Mouse (Mus musculus): ENCODE measurements around the gene Gstp1.
A peak's percentile ranks its signal among the peaks of the same experiment; 100 is the strongest.

Gstp1 gene

GRCm38 (mm10) chr19:4000119-4000900 lies 37.5 kb downstream of the Gstp1 start, which contains the start of the genes Nudt8 and Gm49405:
TSS of gene Nudt8 (plus strand) at chr19:4000580.
TSS of gene Gm49405 (plus strand) at chr19:4000626.
- peak; percentile 98 for DNase-seq (ENCODE audit: low read depth)

- no peak for DNase-seq (ENCODE audit: low read depth)
These were observed 38.6 kb downstream of the Gstp1 start for GRCm38 (mm10) chr19:3999121-3999730.

- no peak for DNase-seq (ENCODE audit: low read depth)
These were observed 39.5 kb downstream of the Gstp1 start for GRCm38 (mm10) chr19:3998335-3998734.

GRCm38 (mm10) chr19:3997231-3997630 lies 40.6 kb downstream of the Gstp1 start:
- DNase-seq (ENCODE audit: low read depth), result no peak

GRCm38 (mm10) chr19:3996747-3997146 lies 41.0 kb downstream of the Gstp1 start:
- no peak for DNase-seq (ENCODE audit: low read depth)

GRCm38 (mm10) chr19:3996106-3996505 lies 41.7 kb downstream of the Gstp1 start:
- DNase-seq (ENCODE audit: low read depth), result no peak

GRCm38 (mm10) chr19:3995505-3995904 lies 42.3 kb downstream of the Gstp1 start:
- DNase-seq (ENCODE audit: low read depth), result no peak

GRCm38 (mm10) chr19:3994932-3995331 lies 42.9 kb downstream of the Gstp1 start:
- DNase-seq (ENCODE audit: low read depth), result no peak

- DNase-seq (ENCODE audit: low read depth), result no peak
These were observed 45.4 kb downstream of the Gstp1 start, which contains the start of gene Tbx10 for GRCm38 (mm10) chr19:3992416-3992815. TSS of gene Tbx10 (plus strand) at chr19:3992752.

GRCm38 (mm10) chr19:3991966-3992365 lies 45.8 kb downstream of the Gstp1 start:
- no peak for DNase-seq (ENCODE audit: low read depth)

- DNase-seq (ENCODE audit: low read depth), result no peak
These were observed 46.2 kb downstream of the Gstp1 start for GRCm38 (mm10) chr19:3991562-3991961.

- no peak for DNase-seq (ENCODE audit: low read depth)
These were observed 47.0 kb downstream of the Gstp1 start for GRCm38 (mm10) chr19:3990804-3991203.

GRCm38 (mm10) chr19:3988750-3989149 lies 49.0 kb downstream of the Gstp1 start:
- no peak for DNase-seq (ENCODE audit: low read depth)

GRCm38 (mm10) chr19:3988066-3988465 lies 49.7 kb downstream of the Gstp1 start:
- no peak for DNase-seq (ENCODE audit: low read depth)

GRCm38 (mm10) chr19:3986334-3986733 lies 51.5 kb downstream of the Gstp1 start, which contains the start of gene Acy3:
TSS of gene Acy3 (plus strand) at chr19:3986570.
- no peak for DNase-seq (ENCODE audit: low read depth)
